Mouse (Mus musculus) adrenal gland, postnatal 25 days (tissue): ENCODE measurements around the gene Dlk1. TPM values are rescaled to one million over a fixed set of nuclear protein-coding genes. Genes with fewer than 3 reads are reported as not detected.
"Not testable (repeated sequence)": the region's sequence is repeated elsewhere in the genome, so short reads cannot be mapped to it uniquely, and the experiment has no call there.

Source experiments
- DNase-seq: peaks from one replicate; pipeline ENCODE4 v3.0.0; 2021; ENCODE audit warnings: mixed read lengths
- total RNA-seq: library from RNA; stranded (reverse); gene quantifications from 2 replicates; pipeline ENCODE4 v1.2.3, GENCODE M21; 2021

The Dlk1 gene
- total RNA-seq, 1 experiment from 2014 or later = 648 TPM

DNA sequence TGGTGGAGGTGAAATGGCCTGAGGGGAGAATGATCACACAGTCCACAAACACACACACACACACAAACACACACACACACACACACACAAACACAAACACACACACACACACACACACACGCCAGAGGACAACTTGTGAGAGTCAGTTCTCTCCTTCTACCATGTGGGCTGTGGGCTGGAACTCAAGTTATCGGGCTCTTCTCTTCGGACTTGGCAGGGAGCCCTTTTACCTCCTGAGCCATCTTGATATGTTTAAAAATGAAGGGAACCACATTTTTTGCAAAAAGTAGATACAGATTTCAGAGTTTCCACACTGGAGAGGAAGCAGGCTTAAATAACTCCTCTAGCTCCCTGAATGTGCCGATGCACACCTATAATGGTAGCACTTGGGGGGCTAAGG, 22.9 kb downstream of the Dlk1 start:
- no peak for DNase-seq

DNA sequence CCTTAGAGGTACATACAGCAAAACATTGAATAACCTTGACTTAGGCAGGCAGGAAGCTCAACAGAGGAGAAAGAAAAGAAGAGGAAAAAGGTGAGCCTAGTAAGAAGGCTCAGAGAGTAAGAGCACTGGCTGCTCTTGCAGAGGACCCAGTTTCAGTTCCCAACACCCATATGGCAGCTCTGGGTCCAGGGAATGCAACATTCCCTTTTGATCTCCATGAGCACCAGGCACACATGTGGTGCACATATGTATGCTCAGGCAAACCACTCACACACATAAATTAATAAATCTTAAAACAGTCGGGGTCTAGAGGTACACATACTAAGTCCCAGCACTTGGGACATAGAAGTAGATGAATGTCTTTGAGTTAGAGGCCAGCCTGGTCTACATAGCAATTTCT, 33.9 kb downstream of the Dlk1 start:
- not testable (repeated sequence) for DNase-seq

DNA sequence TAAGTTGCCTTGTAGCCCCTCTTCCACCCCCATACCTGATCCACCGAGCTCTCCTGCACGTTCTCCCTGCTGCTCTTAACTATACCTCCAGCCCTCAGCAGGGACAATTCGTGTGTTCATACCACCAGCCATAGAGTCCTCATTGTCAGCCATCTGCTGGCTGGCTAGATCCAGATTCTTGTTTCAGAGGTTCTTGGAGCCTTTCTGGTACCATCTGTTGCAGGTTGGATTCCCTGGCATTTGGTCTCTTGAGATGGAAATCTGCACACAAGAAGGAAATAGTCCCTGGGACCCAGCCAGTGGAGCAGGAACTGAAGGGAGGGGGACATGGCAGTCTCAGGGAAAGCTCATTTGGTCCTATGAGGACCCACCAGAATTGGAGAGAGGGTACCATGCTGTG, 39.1 kb downstream of the Dlk1 start:
- DNase-seq = no peak

DNA sequence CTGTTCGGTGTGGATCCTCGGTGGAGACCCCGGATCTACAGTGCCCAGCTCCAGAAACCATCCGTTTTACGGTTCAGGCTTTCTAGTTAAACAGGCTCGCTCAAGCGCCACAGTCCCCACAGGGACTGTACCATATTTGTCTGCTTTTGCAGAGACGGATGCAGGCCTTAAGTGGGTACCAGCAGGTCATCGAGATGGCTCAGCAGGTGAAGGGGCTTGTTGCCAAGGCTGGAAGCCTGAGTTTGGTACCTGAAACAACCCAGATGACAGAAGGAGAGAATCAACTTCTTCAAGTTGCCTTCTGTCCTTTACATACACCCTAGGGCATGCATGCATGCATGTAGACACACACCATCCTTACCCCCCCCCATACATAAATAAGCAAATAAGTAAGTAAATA, 40.8 kb downstream of the Dlk1 start:
- DNase-seq = no peak

DNA sequence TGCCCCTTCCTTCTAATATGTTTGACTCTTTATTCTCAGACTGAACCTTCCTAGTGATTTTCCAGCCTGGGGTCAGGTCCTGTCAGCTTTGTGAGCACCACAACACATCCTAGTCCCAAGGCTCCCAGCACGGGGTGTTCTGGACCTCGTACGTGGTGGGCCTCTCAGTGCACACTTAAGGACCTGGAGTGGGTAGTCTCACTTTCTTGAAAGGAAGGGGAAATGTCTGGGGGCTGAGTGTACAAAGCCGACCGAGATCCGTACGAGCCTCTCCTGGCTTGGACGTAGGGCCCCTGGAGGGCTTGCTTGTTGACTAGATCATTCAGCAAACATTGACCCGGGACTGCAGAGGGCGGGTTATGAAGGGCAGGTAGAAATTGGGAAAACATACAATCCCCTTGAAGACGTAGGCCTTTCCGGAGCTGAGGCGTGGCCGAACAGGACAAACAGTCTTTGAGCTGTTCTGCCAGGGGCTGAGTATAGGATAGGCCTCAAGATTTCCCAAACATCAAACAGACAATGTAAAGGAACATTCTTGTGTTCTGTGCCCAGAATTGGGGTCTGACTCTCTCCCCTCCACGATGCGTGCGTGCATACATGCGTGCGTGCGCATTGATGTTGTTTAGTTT, 42.5 kb downstream of the Dlk1 start:
- DNase-seq = no peak

DNA sequence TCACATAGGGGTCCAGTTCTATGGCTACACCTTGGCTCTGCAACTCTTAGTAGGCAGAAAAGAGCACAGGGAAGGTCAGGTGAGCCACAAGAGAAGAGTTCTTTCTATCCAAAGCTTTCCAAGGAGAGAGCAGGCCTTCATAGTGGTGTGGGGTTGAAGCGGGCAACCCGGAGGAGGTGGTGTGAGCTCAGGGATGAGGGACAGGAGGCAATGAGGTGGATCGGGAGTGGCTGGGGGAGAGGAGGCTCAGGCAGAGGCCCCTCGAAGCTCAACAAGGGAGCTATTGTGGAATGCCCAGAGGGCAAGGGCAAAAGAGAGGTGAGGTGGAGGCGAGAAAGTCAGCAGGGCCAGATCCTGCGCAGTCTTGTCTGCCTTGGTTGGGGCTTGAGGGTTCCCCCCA, 43.8 kb downstream of the Dlk1 start:
- DNase-seq = no peak

DNA sequence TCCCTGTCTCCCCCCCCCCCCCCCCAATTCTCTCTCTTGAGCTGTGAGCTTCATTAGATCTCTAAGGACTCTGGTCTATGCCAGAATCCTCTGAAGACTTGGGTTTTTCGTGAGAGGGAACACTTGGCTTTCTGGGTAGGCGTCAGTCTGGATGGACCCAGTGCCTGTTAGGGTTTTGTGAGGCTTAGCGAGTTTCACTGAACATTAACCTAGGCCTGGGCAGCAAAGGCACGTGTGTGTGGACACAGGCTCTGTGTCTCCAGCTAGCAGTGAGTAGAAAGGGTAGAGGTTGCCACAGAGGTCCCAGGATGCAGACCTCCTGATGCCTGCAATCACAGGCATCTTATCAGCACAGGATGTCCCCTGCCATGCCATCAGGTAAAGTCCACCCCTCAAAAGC, 48.4 kb downstream of the Dlk1 start:
- DNase-seq = no peak

DNA sequence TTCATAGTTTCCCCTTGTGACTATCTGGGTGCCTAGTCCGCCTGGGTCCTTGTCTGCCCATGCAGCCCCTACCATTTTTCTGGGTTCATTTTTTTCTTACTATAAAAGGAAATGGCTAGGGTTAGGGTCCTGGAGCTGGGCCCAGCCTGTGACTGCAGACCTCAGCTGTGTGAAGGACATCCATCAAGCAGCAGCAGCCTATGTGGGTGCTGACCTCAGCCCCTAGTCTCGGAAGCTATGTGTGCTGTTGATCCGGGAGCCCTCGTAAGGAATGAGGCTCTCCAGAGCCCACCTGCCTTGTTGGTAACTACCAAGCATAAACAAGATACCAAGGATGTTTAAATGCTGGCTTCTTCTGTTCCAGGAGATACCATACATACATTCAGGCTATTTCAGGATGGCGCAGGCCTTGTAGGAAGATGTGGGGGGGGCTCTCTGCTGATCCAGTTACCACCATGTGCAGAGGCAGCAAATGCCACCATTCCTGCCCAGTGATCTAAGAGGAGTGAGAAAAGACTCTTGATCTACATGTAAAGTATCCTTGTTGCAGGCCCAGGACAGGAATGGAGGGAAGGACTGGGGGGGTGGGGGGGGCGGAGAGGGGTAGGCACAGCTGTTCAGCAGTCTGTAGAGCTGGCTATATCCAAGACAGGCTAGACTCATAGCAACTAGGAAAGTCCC, 49.9 kb downstream of the Dlk1 start:
- no peak for DNase-seq

DNA sequence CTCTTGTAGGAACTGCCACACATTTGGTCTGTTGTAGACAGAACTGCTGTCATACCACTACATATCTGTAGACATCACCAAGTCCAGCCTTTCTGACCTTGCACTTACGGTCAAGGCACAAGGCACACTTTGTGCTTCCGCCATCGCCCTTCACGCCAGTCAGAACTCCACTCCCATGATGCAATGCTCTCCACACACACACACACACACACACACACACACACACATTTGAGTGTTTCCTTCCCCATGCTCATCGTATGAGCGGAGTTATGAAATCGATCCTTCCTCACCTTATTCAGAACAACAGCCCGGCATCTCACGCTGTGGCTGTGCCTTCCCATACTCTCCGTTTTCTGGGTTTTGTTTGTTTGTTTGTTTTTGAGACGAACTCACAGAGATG, 55.1 kb downstream of the Dlk1 start:
- DNase-seq = no peak

DNA sequence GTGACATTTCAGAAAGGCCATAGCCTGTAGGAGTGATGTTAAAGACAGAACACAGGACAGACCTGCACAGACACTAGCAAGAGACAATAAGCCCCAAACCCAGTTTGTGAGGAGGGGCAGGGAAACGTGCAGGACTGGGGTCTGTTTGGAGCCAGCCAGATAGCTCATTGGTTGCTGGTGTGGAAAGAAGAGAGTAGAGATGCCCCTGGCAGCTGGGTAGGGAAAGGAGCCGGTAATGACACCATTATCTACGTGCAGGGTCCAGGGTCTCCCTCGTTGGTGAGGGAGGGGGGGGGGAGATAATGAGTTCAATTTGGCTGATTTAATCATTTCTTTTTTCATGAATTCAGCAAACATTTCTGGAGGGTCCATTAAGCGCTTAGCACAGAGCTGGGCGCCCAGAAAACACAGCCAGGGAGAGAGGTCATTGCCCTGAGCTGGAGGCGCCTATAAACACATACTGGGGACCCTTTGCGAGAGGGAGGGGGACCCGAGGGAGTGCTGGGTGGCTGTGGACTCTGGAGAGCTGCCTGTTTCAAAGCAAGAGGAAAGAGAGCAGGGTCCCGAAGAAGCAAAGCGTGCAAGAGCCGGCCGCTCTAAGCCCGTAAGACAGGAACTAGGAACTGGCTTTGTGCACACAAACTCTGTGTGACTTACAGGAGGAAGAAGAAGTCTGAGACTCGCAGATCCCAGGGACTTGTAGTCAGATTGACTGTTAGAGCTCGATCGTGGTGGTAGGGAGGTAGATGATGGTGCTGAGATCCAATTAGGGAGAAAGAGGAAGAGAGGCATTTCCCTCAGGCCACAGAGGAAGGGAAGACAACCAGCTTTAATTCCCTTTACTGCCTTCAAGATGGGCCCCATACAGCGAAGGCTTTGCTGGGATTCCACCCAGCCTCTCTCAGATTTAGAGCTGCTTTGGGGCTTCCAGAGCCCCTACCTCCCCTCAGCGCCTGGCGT, 56.2 kb downstream of the Dlk1 start:
- DNase-seq = no peak

DNA sequence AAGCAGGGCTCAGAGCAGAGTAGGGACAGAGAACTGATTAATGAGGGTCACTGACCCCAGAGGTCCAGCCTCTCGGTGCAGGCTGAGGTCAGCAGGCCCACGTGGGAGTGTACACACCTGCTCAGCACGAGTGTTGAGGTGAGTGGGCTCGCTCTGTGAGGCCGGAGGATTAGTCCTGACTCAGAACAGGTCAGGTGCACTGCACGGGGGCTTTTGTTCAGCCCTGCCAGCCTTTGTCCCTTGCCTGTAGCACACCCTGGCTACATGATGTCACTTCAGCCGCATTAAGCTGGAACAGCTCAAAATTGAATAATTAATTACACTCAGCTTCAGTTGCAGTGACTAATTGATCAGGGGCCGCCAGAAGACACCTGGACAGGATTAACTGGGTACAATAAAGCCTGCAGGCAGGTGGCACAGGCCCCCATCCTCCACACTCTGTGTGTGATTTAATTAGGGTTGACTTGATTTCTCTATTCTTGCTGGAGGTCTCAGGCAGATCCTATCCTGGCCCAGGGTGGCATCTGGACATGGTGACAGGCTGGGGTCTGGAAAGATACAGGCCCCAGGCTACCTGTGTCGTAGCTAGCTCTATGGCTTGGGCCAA, 57.0 kb downstream of the Dlk1 start:
- DNase-seq = no peak

DNA sequence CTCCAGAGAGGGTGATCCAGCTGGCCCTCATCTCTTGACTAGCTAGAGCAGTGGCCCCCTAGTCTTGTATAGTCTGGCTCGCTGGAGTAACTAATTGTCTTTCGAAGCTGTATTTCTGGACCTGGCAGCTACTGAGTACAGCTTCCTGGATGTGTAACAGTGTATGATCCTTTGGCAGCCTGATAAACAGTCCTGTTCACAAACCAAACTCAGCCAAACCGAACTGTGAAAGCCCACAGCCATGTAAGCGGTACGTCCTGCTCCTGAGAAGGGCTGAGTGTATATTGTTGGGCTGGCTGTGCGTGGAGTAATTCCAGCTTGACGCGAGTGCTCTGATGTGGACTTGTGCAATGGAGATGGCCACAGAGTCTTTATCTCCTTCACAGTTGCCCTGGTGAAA, 57.6 kb downstream of the Dlk1 start:
- DNase-seq = no peak

DNA sequence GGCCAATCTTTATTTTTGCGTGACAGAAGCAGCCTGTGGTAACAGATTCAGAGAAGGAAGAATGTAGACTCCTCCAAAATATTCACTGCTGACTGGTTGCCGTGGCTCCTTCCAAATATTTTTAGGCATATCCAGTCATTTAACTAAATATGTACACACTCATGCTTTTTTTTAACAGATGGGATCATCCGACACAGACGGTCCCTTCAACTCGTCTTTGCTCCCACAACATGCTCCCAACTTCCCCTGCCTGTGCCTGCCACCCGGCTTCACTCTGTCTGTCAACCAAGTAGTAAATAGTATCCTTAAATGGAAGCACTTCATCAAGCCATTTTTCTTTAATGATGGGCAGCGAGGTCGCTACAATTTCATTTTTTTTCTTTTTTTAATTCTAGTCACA, 58.8 kb downstream of the Dlk1 start:
- no peak for DNase-seq

DNA sequence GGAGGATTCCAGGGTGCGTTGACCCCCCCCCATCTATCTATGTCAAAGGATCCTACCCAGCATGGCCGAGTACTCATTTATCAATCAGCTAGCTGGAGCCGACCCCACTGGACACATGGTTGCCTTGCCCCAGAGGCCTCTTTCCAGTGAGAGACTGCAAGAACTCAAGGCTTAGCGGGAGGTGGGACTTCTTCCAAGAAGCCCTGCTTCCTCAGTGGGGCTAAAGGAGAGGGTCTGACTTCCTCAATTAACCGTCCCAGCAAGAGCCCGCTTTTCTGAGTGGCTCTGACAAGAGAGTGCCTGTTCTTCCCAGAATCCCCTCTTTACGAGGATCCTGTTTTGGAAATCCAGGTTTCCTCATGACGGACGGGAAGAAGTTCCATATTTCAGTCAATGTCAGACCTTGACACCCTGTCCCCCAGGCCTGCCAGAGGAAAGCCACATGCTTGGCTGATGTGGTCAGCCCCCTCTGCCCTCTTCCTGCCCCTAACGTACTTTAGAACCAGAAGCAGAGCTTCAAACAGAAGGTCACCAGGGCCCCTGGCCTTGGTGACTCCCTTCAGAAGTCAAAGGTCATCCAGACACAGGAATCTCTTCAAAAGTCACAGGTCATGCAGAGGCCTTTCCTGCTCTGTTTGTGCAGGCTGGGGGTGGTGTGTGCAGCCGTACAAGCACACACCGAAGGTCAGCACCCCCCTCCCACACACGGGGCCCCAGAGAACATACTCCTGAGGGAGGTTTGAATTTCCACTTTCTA, 59.7 kb downstream of the Dlk1 start:
- no peak for DNase-seq

Other genes with a start within 250 kb of the Dlk1 start
- 2.9 and 3.1 TPM in 2 replicates for gene Rtl1, start 147.5 kb downstream of the Dlk1 start, total RNA-seq